Mouse (Mus musculus) liver, embryonic 12.5 days (tissue): ENCODE data around the gene Wscd2. TPM values are rescaled to one million over a fixed set of nuclear protein-coding genes. Genes with fewer than 3 reads are reported as not detected.

Source experiments
- ATAC-seq: fragments of 200-750 bp; cut with Nextera tagmentation; 2 replicates; pipeline ENCODE4 v1.8.0; 2017; ENCODE audit warnings: moderate number of reproducible peaks, mild to moderate bottlenecking, moderate library complexity
- H3K27ac ChIP-seq: fragments of 300-500 bp; sonication (generic); 2 replicates; pipeline ENCODE4 v1.5.1; 2016; ENCODE audit warnings: mild to moderate bottlenecking
- H3K27me3 ChIP-seq: fragments of 300-500 bp; sonication (generic); replicated peaks from 2 replicates; pipeline ENCODE4 v1.6.1; 2016; ENCODE audit warnings: mild to moderate bottlenecking, moderate library complexity
- H3K36me3 ChIP-seq: fragments of 300-500 bp; sonication (generic); 2 replicates; pipeline ENCODE4 v1.6.1; 2016; ENCODE audit warnings: mild to moderate bottlenecking, moderate library complexity
- H3K4me1 ChIP-seq: fragments of 300-500 bp; sonication (generic); 2 replicates; pipeline ENCODE4 v1.6.1; 2016
- H3K4me2 ChIP-seq: fragments of 300-500 bp; sonication (generic); 2 replicates; pipeline ENCODE4 v1.6.1; 2016; ENCODE audit warnings: mild to moderate bottlenecking, moderate library complexity
- H3K4me3 ChIP-seq: fragments of 300-500 bp; sonication (generic); 2 replicates; pipeline ENCODE4 v1.5.1; 2016; ENCODE audit warnings: mild to moderate bottlenecking, moderate library complexity
- H3K9ac ChIP-seq: fragments of 300-500 bp; sonication (generic); 2 replicates; pipeline ENCODE4 v1.6.1; 2016; ENCODE audit warnings: mild to moderate bottlenecking, moderate library complexity
- H3K9me3 ChIP-seq: fragments of 300-500 bp; sonication (generic); replicated peaks from 2 replicates; pipeline ENCODE4 v1.6.1; 2016; ENCODE audit warnings: mild to moderate bottlenecking, moderate library complexity
- WGBS: fragments of 180-500 bp; shearing (Covaris S2); methylation state at CpG from one replicate; pipeline ENCODE4 v1.1.7; 2016; ENCODE audit not compliant: insufficient replicate concordance; 5-methylcytosine and 5-hydroxymethylcytosine counted together
- polyA plus RNA-seq: library from polyadenylated mRNA; unstranded; fragments of >200 nt; fragmentation: Nextera tagmentation; extraction: Ambion mirVana; gene quantifications from 2 replicates; pipeline ENCODE4 v1.2.1, GENCODE M21; 2016

Gene Wscd2
- polyA plus RNA-seq, 1 experiment from 2014 or later = 0.19 TPM

DNA sequence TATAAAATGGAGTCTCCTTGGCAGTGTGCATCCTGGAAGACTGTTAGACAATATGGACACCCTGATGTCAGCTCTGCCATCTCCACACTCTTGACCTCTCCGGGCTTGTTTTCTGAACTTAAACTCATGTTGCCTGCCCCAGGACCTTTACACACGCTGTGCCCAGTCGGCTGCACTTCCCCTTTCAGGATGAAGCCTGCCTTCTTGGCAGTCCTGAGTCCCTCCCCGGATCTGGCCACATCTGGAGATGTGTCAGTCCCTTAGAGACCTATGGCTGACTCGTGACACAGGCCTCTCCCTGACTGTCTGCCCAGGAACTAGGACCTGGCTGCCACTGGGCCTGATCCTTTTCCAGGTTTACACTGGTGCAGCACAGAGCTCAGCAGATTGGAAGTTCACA, 16.6 kb downstream of the Wscd2 start:
- 44% methylated on average over 5 of the region's 5 CpGs for WGBS
- H3K4me1 ChIP-seq = no peaks in the 10 kb centered on the region

GRCm38 (mm10) chr5:113509167-113509566, 19.0 kb downstream of the Wscd2 start:
- H3K4me3 ChIP-seq = no peak overlapping the region
- no peak overlapping the region for H3K27ac ChIP-seq
- no peaks in the 10 kb centered on the region for H3K27me3 ChIP-seq
- no peak for ATAC-seq
- H3K4me1 ChIP-seq = no peaks in the 10 kb centered on the region
- 60% methylated on average over 4 of the region's 4 CpGs for WGBS
- H3K36me3 ChIP-seq = no peaks in the 10 kb centered on the region
- no peak overlapping the region for H3K9ac ChIP-seq
- H3K9me3 ChIP-seq = no peaks in the 10 kb centered on the region
- H3K4me2 ChIP-seq = no peak overlapping the region

More for the DNA sequence above, 16.6 kb downstream of the Wscd2 start:
- H3K9ac ChIP-seq = no peak overlapping the region
- no peak overlapping the region for H3K27ac ChIP-seq
- H3K4me3 ChIP-seq = no peak overlapping the region
- no peaks in the 10 kb centered on the region for H3K36me3 ChIP-seq
- ATAC-seq = no peak
- peaks cover 12% of the 10 kb centered on the region for H3K27me3 ChIP-seq
- H3K9me3 ChIP-seq = no peaks in the 10 kb centered on the region
- no peak overlapping the region for H3K4me2 ChIP-seq

- no peaks in the 10 kb centered on the region for H3K4me1 ChIP-seq
- no peak overlapping the region for H3K27ac ChIP-seq
- no peak overlapping the region for H3K9ac ChIP-seq
- no peaks in the 10 kb centered on the region for H3K36me3 ChIP-seq
- WGBS = 66% methylated on average over 8 of the region's 8 CpGs
- ATAC-seq = no peak
- no peak overlapping the region for H3K4me2 ChIP-seq
- H3K27me3 ChIP-seq = no peaks in the 10 kb centered on the region
- H3K4me3 ChIP-seq = no peak overlapping the region
- H3K9me3 ChIP-seq = no peaks in the 10 kb centered on the region
Observed at GRCm38 (mm10) chr5:113513640-113514039, 23.5 kb downstream of the Wscd2 start.

DNA sequence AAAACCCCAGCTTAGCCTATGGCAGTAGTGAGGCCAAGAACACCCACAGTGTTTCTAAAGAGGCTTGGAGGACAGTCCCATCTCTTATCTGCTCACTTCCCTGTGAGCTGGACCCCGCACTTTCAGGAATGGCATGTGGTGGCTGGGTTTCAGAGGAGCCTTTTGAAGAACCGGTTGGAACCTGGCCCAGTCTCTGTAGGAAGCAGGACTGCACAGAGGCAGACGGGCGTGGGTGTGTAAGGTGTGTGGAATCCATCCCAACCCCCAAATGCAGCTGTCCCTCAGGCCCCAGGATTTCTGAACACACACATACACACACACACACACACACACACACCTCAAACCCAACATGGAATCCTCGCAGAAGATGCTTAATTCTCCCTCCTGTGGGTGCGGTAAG, 23.9 kb downstream of the Wscd2 start:
- H3K9ac ChIP-seq = no peak overlapping the region
- no peak for ATAC-seq
- H3K36me3 ChIP-seq = no peaks in the 10 kb centered on the region
- no peak overlapping the region for H3K4me2 ChIP-seq
- 52% methylated on average over 6 of the region's 6 CpGs for WGBS
- H3K4me3 ChIP-seq = no peak overlapping the region
- H3K4me1 ChIP-seq = no peaks in the 10 kb centered on the region
- no peaks in the 10 kb centered on the region for H3K27me3 ChIP-seq
- no peak overlapping the region for H3K27ac ChIP-seq
- no peaks in the 10 kb centered on the region for H3K9me3 ChIP-seq

DNA sequence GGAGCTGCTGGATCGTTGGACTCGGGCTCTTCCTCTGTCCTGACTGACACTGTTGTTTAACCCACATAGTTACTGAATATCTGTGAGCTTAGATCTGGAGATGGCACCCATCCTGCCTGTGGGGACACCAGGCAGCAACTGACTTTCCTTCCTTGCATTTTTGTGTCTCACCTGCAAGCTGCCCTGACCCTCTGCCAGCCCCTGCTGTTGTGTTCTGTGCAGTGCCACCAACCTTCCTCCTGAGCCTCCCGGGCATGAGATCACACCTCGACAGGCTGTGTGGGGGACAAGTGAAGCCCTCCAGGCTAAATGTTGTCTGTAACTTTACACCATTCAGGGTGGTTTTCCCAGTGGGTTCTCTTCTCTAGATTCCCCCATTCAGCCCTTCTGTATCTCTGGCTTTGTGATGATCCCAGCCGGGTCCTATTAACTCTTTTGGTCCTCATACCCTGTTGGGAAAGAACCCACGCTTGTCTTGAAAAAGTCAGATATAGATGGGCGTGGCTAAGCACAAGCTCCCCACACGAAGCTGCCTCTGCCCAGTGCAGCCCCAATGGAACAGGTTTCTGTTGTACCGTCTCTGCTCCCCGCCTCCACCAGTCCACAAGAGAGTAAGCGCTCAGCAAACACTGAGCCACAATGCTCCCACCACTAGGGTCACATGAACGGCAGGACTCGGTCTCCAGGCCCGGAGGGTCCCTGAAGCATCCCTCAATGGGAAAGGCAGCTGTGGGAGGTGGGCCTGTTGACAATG, 26.2 kb downstream of the Wscd2 start:
- H3K9me3 ChIP-seq = no peaks in the 10 kb centered on the region
- no peak overlapping the region for H3K9ac ChIP-seq
- H3K36me3 ChIP-seq = no peaks in the 10 kb centered on the region
- no peaks in the 10 kb centered on the region for H3K27me3 ChIP-seq
- H3K4me1 ChIP-seq = no peaks in the 10 kb centered on the region
- WGBS = 40% methylated on average over 14 of the region's 14 CpGs
- no peak overlapping the region for H3K27ac ChIP-seq
- H3K4me3 ChIP-seq = no peak overlapping the region
- no peak for ATAC-seq
- H3K4me2 ChIP-seq = no peak overlapping the region

- Histone ChIP-seq H3K9ac (no peak overlapping the region), H3K4me2 (no peak overlapping the region), H3K4me1 (no peaks in the 10 kb centered on the region), H3K4me3 (no peak overlapping the region), H3K36me3 (no peaks in the 10 kb centered on the region), H3K27me3 (no peaks in the 10 kb centered on the region), H3K9me3 (no peaks in the 10 kb centered on the region), H3K27ac (no peak overlapping the region)
- WGBS = 33% methylated on average over 14 of the region's 14 CpGs
- ATAC-seq = no peak
Observed at GRCm38 (mm10) chr5:113516873-113517336, 26.8 kb downstream of the Wscd2 start.

DNA sequence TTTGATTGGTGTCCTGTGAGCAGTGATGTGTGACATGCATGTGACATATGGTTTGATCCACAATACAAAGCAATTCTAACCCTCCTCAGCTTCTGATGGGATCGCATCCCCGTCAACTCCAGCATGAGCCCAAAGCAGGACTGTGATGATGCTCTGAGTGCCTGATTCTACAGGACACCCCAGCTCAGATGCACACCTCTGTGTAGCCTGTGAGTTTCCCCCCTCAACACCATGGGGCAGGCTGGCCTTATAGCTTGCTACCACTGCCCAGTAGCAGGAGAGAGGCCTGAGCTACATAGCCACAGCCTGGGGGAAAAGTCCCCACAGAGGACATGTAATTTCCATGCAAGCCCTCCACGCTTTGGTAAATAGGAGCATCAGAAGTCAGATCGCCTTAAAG, 27.3 kb downstream of the Wscd2 start:
- Histone ChIP-seq H3K36me3 (no peaks in the 10 kb centered on the region), H3K9ac (no peak overlapping the region), H3K27me3 (no peaks in the 10 kb centered on the region), H3K4me3 (no peak overlapping the region), H3K9me3 (no peaks in the 10 kb centered on the region), H3K27ac (no peak overlapping the region), H3K4me1 (no peaks in the 10 kb centered on the region), H3K4me2 (no peak overlapping the region)
- WGBS = 68% methylated on average over 4 of the region's 4 CpGs
- ATAC-seq = no peak

- no peak overlapping the region for H3K4me3 ChIP-seq
- no peaks in the 10 kb centered on the region for H3K9me3 ChIP-seq
- ATAC-seq = no peak
- H3K36me3 ChIP-seq = no peaks in the 10 kb centered on the region
- H3K9ac ChIP-seq = no peak overlapping the region
- H3K27me3 ChIP-seq = no peaks in the 10 kb centered on the region
- H3K4me2 ChIP-seq = no peak overlapping the region
- WGBS = 62% methylated on average over 6 of the region's 6 CpGs
- H3K27ac ChIP-seq = no peak overlapping the region
- H3K4me1 ChIP-seq = no peaks in the 10 kb centered on the region
Observed at GRCm38 (mm10) chr5:113521037-113521436, 30.9 kb downstream of the Wscd2 start.

- ATAC-seq = no peak
- H3K27me3 ChIP-seq = peaks cover 33% of the 10 kb centered on the region
Observed at GRCm38 (mm10) chr5:113538826-113539225, 48.7 kb downstream of the Wscd2 start.

DNA sequence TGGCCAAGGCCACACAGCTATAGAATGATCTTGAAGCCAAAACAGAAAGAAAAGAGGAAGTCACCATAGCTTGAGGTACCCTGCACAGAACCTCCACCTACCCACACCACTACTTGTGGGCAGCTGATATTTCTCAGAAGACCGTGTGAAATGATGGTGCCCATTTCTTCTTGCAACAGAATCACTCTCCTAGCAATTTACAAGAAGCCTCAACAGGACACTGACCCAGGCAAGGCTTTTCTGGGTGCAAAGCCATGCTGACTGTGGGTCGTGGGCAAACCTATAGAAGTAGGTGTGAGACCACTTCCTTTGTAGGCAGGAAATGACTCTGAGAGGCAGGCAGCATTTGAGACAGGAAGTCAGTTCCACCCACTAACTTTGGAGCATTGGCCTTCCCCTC, 49.3 kb downstream of the Wscd2 start:
- Histone ChIP-seq H3K4me3 (no peak overlapping the region), H3K9ac (no peak overlapping the region), H3K4me1 (peaks cover 19% of the 10 kb centered on the region), H3K27ac (no peak overlapping the region), H3K4me2 (no peak overlapping the region), H3K36me3 (no peaks in the 10 kb centered on the region), H3K9me3 (no peaks in the 10 kb centered on the region), H3K27me3 (peaks cover 39% of the 10 kb centered on the region)
- no peak for ATAC-seq
- 24% methylated on average over 2 of the region's 2 CpGs for WGBS

More at GRCm38 (mm10) chr5:113538826-113539225, 48.7 kb downstream of the Wscd2 start:
- Histone ChIP-seq H3K4me3 (no peak overlapping the region), H3K4me1 (peaks cover 16% of the 10 kb centered on the region), H3K27ac (no peak overlapping the region), H3K9me3 (no peaks in the 10 kb centered on the region), H3K4me2 (no peak overlapping the region), H3K9ac (no peak overlapping the region), H3K36me3 (no peaks in the 10 kb centered on the region)
- 29% methylated on average over 1 of the region's 1 CpGs for WGBS

DNA sequence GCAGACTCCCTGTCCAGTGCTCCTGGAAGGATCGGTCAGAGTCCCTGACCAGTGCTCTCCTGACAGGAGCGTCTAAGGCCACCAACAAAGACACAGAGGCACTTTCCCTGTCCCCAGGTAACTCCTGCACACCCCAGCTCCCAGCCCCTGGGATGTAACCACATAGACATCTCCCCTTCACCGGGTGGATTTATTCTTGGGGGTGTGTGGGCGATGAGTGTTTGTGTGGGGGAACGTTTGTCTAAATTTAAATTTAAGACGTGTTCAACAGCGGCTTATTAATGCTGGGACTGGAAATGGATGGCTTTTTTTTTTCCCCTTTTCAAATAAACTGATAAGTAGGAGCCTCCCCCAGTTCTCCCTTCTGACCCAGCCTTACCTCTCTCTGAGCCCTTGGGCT, 49.7 kb downstream of the Wscd2 start:
- 66% methylated on average over 7 of the region's 7 CpGs for WGBS

DNA sequence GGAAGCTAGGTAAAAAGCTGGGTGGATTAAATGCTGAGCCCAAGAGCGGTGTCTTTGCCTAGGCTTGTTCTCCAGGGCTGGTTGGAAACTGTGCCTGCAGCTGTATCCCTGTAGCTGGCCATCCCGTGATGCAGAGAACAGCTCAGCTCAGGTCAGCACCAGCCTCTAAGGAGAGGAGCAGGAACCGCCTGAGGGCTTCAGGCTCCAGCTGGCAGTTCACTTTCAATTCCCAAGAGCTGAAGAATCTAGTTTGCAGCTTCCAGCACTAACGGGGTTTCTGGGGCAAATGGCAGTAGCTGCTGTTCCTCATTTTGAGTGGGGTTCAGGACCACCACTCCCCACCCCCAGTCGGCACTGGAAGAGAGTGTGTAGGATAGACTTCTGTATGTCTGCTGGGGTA, 51.1 kb downstream of the Wscd2 start:
- WGBS = 49% methylated on average over 5 of the region's 5 CpGs
- no peak for ATAC-seq

More for the DNA sequence above, 49.7 kb downstream of the Wscd2 start:
- no peak overlapping the region for H3K9ac ChIP-seq
- H3K27me3 ChIP-seq = peaks cover 40% of the 10 kb centered on the region
- H3K9me3 ChIP-seq = no peaks in the 10 kb centered on the region
- no peak overlapping the region for H3K27ac ChIP-seq
- no peak overlapping the region for H3K4me3 ChIP-seq
- peaks cover 19% of the 10 kb centered on the region for H3K4me1 ChIP-seq
- H3K36me3 ChIP-seq = no peaks in the 10 kb centered on the region
- H3K4me2 ChIP-seq = no peak overlapping the region
- no peak for ATAC-seq

More for the DNA sequence above, 51.1 kb downstream of the Wscd2 start:
- Histone ChIP-seq H3K27ac (no peak overlapping the region), H3K27me3 (peaks cover 38% of the 10 kb centered on the region), H3K4me3 (no peak overlapping the region), H3K4me2 (no peak overlapping the region), H3K36me3 (no peaks in the 10 kb centered on the region), H3K9ac (no peak overlapping the region), H3K9me3 (no peaks in the 10 kb centered on the region), H3K4me1 (peaks cover 19% of the 10 kb centered on the region)
